Mouse (Mus musculus): Measurements from ENCODE around the gene Ptpa.

Gene Ptpa

GRCm38 (mm10) chr2:30415936-30416648, at the start of gene Ptpa:
Ptpa (plus strand) TSS chr2:30416039.
- in situ Hi-C loops (cut with MboI, MseI), result no loop called here

GRCm38 (mm10) chr2:30366203-30366602, 49.6 kb upstream of the Ptpa start:
- in situ Hi-C loops (cut with MboI, MseI), result no loop called here

GRCm38 (mm10) chr2:30371544-30371943, 44.3 kb upstream of the Ptpa start:
- in situ Hi-C loops (cut with MboI, MseI), result no loop called here

- in situ Hi-C loops (cut with MboI, MseI), result no loop called here
Measured at GRCm38 (mm10) chr2:30372726-30373125, 43.1 kb upstream of the Ptpa start.

GRCm38 (mm10) chr2:30375893-30376292, 39.9 kb upstream of the Ptpa start:
- in situ Hi-C loops (cut with MboI, MseI), result no loop called here

GRCm38 (mm10) chr2:30377721-30378120, 38.1 kb upstream of the Ptpa start:
- in situ Hi-C loops (cut with MboI, MseI), result no loop called here

- in situ Hi-C loops (cut with MboI, MseI), result no loop called here
Measured at GRCm38 (mm10) chr2:30379307-30379706, 36.5 kb upstream of the Ptpa start.

- in situ Hi-C loops (cut with MboI, MseI), result no loop called here
Measured at GRCm38 (mm10) chr2:30380564-30381376, 35.1 kb upstream of the Ptpa start.

GRCm38 (mm10) chr2:30381377-30381725, 34.5 kb upstream of the Ptpa start:
- in situ Hi-C loops (cut with MboI, MseI), result no loop called here

GRCm38 (mm10) chr2:30384814-30385213, 31.0 kb upstream of the Ptpa start:
- in situ Hi-C loops (cut with MboI, MseI), result no loop called here

GRCm38 (mm10) chr2:30385591-30385990, 30.2 kb upstream of the Ptpa start:
- in situ Hi-C loops (cut with MboI, MseI), result no loop called here

- in situ Hi-C loops (cut with MboI, MseI), result no loop called here
Measured at GRCm38 (mm10) chr2:30386913-30387312, 28.9 kb upstream of the Ptpa start.

- in situ Hi-C loops (cut with MboI, MseI), result no loop called here
Measured at GRCm38 (mm10) chr2:30389000-30389399, 26.8 kb upstream of the Ptpa start.

GRCm38 (mm10) chr2:30392114-30392576, 23.7 kb upstream of the Ptpa start, which contains the start of gene Dolpp1:
Dolpp1 (plus strand) TSS chr2:30392254.
- in situ Hi-C loops (cut with MboI, MseI), result no loop called here

GRCm38 (mm10) chr2:30392577-30393369, 23.1 kb upstream of the Ptpa start:
- in situ Hi-C loops (cut with MboI, MseI), result no loop called here

GRCm38 (mm10) chr2:30393370-30393656, 22.5 kb upstream of the Ptpa start:
- in situ Hi-C loops (cut with MboI, MseI), result no loop called here

- in situ Hi-C loops (cut with MboI, MseI), result no loop called here
Measured at GRCm38 (mm10) chr2:30395757-30396156, 20.1 kb upstream of the Ptpa start.

GRCm38 (mm10) chr2:30396246-30396645, 19.6 kb upstream of the Ptpa start:
- in situ Hi-C loops (cut with MboI, MseI), result no loop called here

- in situ Hi-C loops (cut with MboI, MseI), result no loop called here
Measured at GRCm38 (mm10) chr2:30397986-30398512, 17.8 kb upstream of the Ptpa start.

- in situ Hi-C loops (cut with MboI, MseI), result no loop called here
Measured at GRCm38 (mm10) chr2:30399191-30400171, 16.4 kb upstream of the Ptpa start.

- in situ Hi-C loops (cut with MboI, MseI), result no loop called here
Measured at GRCm38 (mm10) chr2:30401581-30401980, 14.3 kb upstream of the Ptpa start.
